Comparison of ENCODE assay signal across 24 mouse cellular contexts in genomic region chr1:167094589-167095148, GRCm38 (mm10).
DNase-seq lines count a peak whose midpoint lies in the region; ATAC-seq and TF ChIP-seq lines count a peak whose summit lies in the region.
"Had no signal": no experiment of that assay in that cellular context is flagged by ENCODE, and none has a peak within 500 bp of the region (broad histone marks: within the 10 kb centered on the region; RNA-seq: fewer than 3 reads in every experiment).

No protein-coding gene starts in this region.

- TF ChIP-seq CTCF in hindbrain, postnatal 0 days (IDR thresholded peaks at IDR 0.05; ENCODE audit: low read depth): no peak

- H3K4me1 ChIP-seq in hindbrain, postnatal 0 days (ENCODE audit: insufficient read depth, low read length): no peaks in the 10 kb centered on the region
- H3K4me1 ChIP-seq in hindbrain, embryonic 14.5 days (replicated peaks; ENCODE audit: control insufficient read depth, insufficient read depth, low read length): no peaks in the 10 kb centered on the region; the same call in 1 of the 2 replicates
- no peaks in the 10 kb centered on the region for H3K4me1 ChIP-seq in neural tube, embryonic 14.5 days (ENCODE audit: control insufficient read depth, insufficient read depth, low read length)
- 0 out of 2 replicates have a peak, but pooled peaks cover 3% of the 10 kb centered on the region for H3K4me1 ChIP-seq in neural tube, embryonic 15.5 days
- H3K4me1 ChIP-seq: embryonic facial prominence, embryonic 13.5 days; forebrain, embryonic 13.5 days; hindbrain, embryonic 10.5 days; intestine, embryonic 15.5 days had no signal

- H3K4me3 ChIP-seq in hindbrain, postnatal 0 days (ENCODE audit: low read length): no peak overlapping the region
- H3K4me3 ChIP-seq in hindbrain, embryonic 14.5 days (replicated peaks; ENCODE audit: low read length): no peak overlapping the region
- H3K4me3 ChIP-seq in neural tube, embryonic 14.5 days (ENCODE audit: low read depth, low read length): no peak overlapping the region
- no peak overlapping the region for H3K4me3 ChIP-seq in neural tube, embryonic 15.5 days (replicated peaks)
- H3K4me3 ChIP-seq: embryonic facial prominence, embryonic 13.5 days; forebrain, embryonic 10.5 days; forebrain, embryonic 13.5 days; hindbrain, embryonic 10.5 days; intestine, embryonic 15.5 days had no signal

- H3K27ac ChIP-seq in hindbrain, postnatal 0 days: no peak overlapping the region
- H3K27ac ChIP-seq in hindbrain, embryonic 14.5 days: no peak overlapping the region
- no peak overlapping the region for H3K27ac ChIP-seq in neural tube, embryonic 14.5 days (ENCODE audit: low read depth, low read length)
- no peak overlapping the region for H3K27ac ChIP-seq in neural tube, embryonic 15.5 days (replicated peaks)
- H3K27ac ChIP-seq: embryonic facial prominence, embryonic 13.5 days; forebrain, embryonic 10.5 days; forebrain, embryonic 13.5 days; hindbrain, embryonic 10.5 days; intestine, embryonic 15.5 days had no signal

- peak; percentile 58 for ATAC-seq in hindbrain, postnatal 0 days
- no peak for ATAC-seq in hindbrain, embryonic 14.5 days (ENCODE audit: low FRiP score)
- ATAC-seq in neural tube, embryonic 14.5 days (ENCODE audit: low read depth): peak; percentile 68
- peak; percentile 73 for ATAC-seq in neural tube, embryonic 15.5 days (ENCODE audit: low FRiP score)
- ATAC-seq: CD4-positive, CD25-positive, alpha-beta regulatory T cell, adult 4 months; forebrain, embryonic 13.5 days; forebrain, postnatal 0 days; intestine, embryonic 15.5 days had no signal

- peak; percentile 9 for DNase-seq in heart, adult 11 months
- DNase-seq in heart, postnatal 25 days (ENCODE audit: low spot score): no peak
- peak; percentile 31 for DNase-seq in hindbrain, postnatal 0 days (ENCODE audit: low spot score)
- DNase-seq in hindbrain, embryonic 14.5 days (ENCODE audit: low spot score): no peak
- DNase-seq: adrenal gland, adult 2 months; adrenal gland, postnatal 14 days; cerebellum, adult 11 months; cerebellum, adult 2 months; cerebellum, adult 9-11 months; cerebellum, postnatal 25 days; forebrain, postnatal 0 days; gastrocnemius, postnatal 10 days; gastrocnemius, postnatal 36 days; heart, postnatal 36 days; kidney, adult 11 months had no signal

- H3K9ac ChIP-seq in hindbrain, postnatal 0 days (replicated peaks; ENCODE audit: low read length): no peak overlapping the region
- H3K9ac ChIP-seq in hindbrain, embryonic 14.5 days: no peak overlapping the region
- H3K9ac ChIP-seq in neural tube, embryonic 14.5 days (replicated peaks; ENCODE audit: low read depth, low read length): no peak overlapping the region
- no peak overlapping the region for H3K9ac ChIP-seq in neural tube, embryonic 15.5 days (replicated peaks)
- H3K9ac ChIP-seq: embryonic facial prominence, embryonic 13.5 days; forebrain, embryonic 13.5 days; forebrain, postnatal 0 days; intestine, embryonic 15.5 days had no signal

- WGBS in hindbrain, postnatal 0 days: 71% methylated on average over 10 of the region's 10 CpGs
- WGBS in hindbrain, embryonic 14.5 days: 72% methylated on average over 10 of the region's 10 CpGs
- 62% methylated on average over 10 of the region's 10 CpGs for WGBS in neural tube, embryonic 14.5 days
- 46% methylated on average over 10 of the region's 10 CpGs for WGBS in neural tube, embryonic 15.5 days

- no peak overlapping the region for H3K4me2 ChIP-seq in hindbrain, postnatal 0 days (ENCODE audit: low read depth, low read length)
- no peak overlapping the region for H3K4me2 ChIP-seq in hindbrain, embryonic 14.5 days (replicated peaks)
- no peak overlapping the region for H3K4me2 ChIP-seq in neural tube, embryonic 14.5 days (ENCODE audit: low read depth, low read length)
- H3K4me2 ChIP-seq in neural tube, embryonic 15.5 days: no peak overlapping the region
- H3K4me2 ChIP-seq: embryonic facial prominence, embryonic 13.5 days; forebrain, embryonic 13.5 days; heart, embryonic 11.5 days; intestine, embryonic 15.5 days had no signal

- H3K27me3 ChIP-seq in hindbrain, postnatal 0 days (ENCODE audit: insufficient read depth, low read length): no peaks in the 10 kb centered on the region
- no peaks in the 10 kb centered on the region for H3K27me3 ChIP-seq in hindbrain, embryonic 14.5 days (ENCODE audit: control insufficient read depth, insufficient read depth, low read length)
- H3K27me3 ChIP-seq in neural tube, embryonic 14.5 days (ENCODE audit: control insufficient read depth, insufficient read depth, low read length): no peaks in the 10 kb centered on the region
- H3K27me3 ChIP-seq in neural tube, embryonic 15.5 days (replicated peaks): no peaks in the 10 kb centered on the region
- H3K27me3 ChIP-seq: embryonic facial prominence, embryonic 13.5 days; forebrain, embryonic 13.5 days; intestine, embryonic 15.5 days had no signal

- H3K9me3 ChIP-seq in hindbrain, postnatal 0 days (ENCODE audit: low read length): no peaks in the 10 kb centered on the region
- no peaks in the 10 kb centered on the region for H3K9me3 ChIP-seq in hindbrain, embryonic 14.5 days (ENCODE audit: control insufficient read depth, low read length)
- no peaks in the 10 kb centered on the region for H3K9me3 ChIP-seq in neural tube, embryonic 14.5 days (ENCODE audit: control insufficient read depth, low read length)
- no peaks in the 10 kb centered on the region for H3K9me3 ChIP-seq in neural tube, embryonic 15.5 days (replicated peaks)
- H3K9me3 ChIP-seq: embryonic facial prominence, embryonic 13.5 days; forebrain, embryonic 10.5 days; forebrain, embryonic 13.5 days; hindbrain, embryonic 10.5 days; intestine, embryonic 15.5 days had no signal

- intact Hi-C loops in heart, postnatal 25 days (cut with DNase I): no loop called here

- no peaks in the 10 kb centered on the region for H3K36me3 ChIP-seq in hindbrain, postnatal 0 days (ENCODE audit: insufficient read depth, low read length)
- no peaks in the 10 kb centered on the region for H3K36me3 ChIP-seq in hindbrain, embryonic 14.5 days (replicated peaks; ENCODE audit: control insufficient read depth, insufficient read depth)
- H3K36me3 ChIP-seq in neural tube, embryonic 14.5 days (ENCODE audit: control insufficient read depth, insufficient read depth, low read length): no peaks in the 10 kb centered on the region
- no peaks in the 10 kb centered on the region for H3K36me3 ChIP-seq in neural tube, embryonic 15.5 days
- H3K36me3 ChIP-seq: embryonic facial prominence, embryonic 13.5 days; forebrain, embryonic 10.5 days; hindbrain, embryonic 10.5 days; intestine, embryonic 15.5 days had no signal

Comparison
In these comparisons a context has a peak if more than half of its experiments do, and no peak if none do; other contexts are left out.
1. DNase-seq: peak in heart, adult 11 months (single experiment) and hindbrain, postnatal 0 days (single experiment); none in heart, postnatal 25 days (single experiment) and hindbrain, embryonic 14.5 days (single experiment).